Mouse (Mus musculus): ENCODE data around the gene Ccdc169. TPM values are rescaled to one million over a fixed set of nuclear protein-coding genes. Genes with fewer than 3 reads are reported as not detected.

Gene Ccdc169
- total RNA-seq (2021): under 1 TPM; 0.16 to 0.28 TPM
- long read RNA-seq, experiment 1: 0 reads
- long read RNA-seq, experiment 2: 0 reads

DNA sequence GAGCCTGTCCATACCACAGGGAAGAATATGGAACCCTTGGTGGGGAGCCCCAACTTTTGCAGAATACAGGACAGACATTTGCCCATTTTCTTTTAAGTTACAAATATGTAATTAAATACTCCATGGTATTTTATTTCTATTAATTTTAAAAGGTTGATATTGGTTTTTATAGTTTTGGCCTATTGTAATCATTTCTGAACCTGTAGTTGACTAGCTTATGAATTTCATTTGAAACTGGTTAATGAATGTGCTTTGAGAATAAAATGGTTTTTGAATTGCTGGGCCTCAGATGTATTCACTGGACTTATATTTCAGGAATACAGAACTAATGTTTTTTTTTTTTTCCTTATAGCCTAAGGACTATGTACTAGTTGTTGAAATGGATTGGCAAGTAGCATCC, at the start of gene Ccdc169:
Gene Ccdc169 (plus strand): TSS at position 301 of the 400 bp plus-strand sequence.
- Histone ChIP-seq H3K27ac (no peak within 1 kb of the TSS), H3K4me3 (no peak within 1 kb of the TSS)
- TF ChIP-seq CTCF (IDR thresholded peaks at IDR 0.05): no peak
- no peak for DNase-seq (ENCODE audit: extremely low spot score in 1 of 2, low spot score in 2 of 2)
- intact Hi-C loops (cut with DNase I): no loop called here

DNA sequence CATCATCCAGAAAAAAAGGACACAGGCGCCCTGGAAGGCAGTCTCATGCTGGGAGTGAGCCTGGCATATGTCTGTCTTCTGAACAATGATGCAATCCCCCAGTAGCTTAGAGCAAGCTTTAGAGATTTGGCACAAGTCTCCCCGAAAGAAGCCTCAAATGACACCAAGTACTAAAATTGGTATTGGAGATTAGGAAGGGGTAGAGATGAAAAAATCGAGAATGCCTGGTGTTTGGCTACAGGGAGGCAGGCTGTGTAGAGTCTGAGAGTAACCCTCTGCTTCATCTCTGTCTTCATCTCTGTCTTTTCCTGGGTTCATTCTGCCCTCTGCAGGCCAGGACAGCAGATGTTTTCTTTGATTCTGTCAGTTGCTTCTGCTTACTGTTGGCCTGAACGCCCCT, 49.8 kb upstream of the Ccdc169 start:
- DNase-seq (ENCODE audit: extremely low spot score in 1 of 2, low spot score in 2 of 2): no peak
- no peak overlapping the region for H3K27ac ChIP-seq
- intact Hi-C loops (cut with DNase I): no loop called here

DNA sequence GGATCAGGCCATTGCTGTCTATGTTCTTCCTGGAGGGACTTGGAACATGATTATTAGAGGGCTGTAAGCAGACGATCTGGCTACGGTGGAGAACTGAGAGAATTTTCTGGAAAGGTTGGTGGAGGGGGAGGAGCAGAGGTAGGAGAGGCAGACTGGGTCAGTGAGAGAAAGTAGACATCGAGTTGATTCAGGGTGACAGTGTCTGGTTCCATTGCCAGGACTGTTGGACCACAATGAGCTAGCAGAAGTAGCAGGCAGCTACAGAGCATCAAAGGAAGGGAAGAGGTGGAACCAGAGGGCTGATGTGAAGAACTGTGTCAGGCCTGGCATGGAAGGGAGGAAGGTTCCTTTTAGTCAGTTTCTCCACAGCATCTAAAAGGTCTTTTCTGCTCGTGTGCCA, 48.8 kb upstream of the Ccdc169 start:
- Histone ChIP-seq H3K27ac (no peak overlapping the region), H3K4me3 (no peak overlapping the region)
- intact Hi-C loops (cut with DNase I): no loop called here
- DNase-seq (ENCODE audit: extremely low spot score in 1 of 2, low spot score in 2 of 2): no peak
- TF ChIP-seq CTCF (IDR thresholded peaks at IDR 0.05): no peak

More for the DNA sequence above, 49.8 kb upstream of the Ccdc169 start:
- no peak overlapping the region for H3K4me3 ChIP-seq
- peak; percentile 52 for TF ChIP-seq CTCF (IDR thresholded peaks at IDR 0.05)

DNA sequence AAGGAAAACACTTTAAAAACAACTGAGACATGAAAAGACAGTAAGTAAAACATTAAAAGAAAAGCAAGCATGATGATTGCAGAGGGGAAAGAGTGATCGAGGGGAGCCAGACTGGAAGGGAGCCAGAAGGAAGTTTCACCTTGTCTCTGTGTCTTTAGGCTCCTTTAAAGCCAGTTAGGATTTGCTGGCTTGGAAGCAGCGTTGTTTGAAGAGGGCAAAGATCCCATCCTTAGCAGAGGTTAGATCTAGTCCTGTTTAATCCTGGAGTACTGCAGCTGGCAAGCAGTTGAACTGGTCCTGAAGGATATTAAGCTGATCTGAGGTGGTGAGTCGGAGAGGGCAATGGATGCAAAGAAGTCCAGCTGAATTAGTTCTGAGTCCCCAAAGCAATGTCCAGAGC, 48.3 kb upstream of the Ccdc169 start:
- intact Hi-C loops (cut with DNase I): no loop called here
- TF ChIP-seq CTCF (IDR thresholded peaks at IDR 0.05): no peak
- DNase-seq (ENCODE audit: extremely low spot score in 1 of 2, low spot score in 2 of 2): no peak
- H3K4me3 ChIP-seq: no peak overlapping the region
- H3K27ac ChIP-seq: no peak overlapping the region

DNA sequence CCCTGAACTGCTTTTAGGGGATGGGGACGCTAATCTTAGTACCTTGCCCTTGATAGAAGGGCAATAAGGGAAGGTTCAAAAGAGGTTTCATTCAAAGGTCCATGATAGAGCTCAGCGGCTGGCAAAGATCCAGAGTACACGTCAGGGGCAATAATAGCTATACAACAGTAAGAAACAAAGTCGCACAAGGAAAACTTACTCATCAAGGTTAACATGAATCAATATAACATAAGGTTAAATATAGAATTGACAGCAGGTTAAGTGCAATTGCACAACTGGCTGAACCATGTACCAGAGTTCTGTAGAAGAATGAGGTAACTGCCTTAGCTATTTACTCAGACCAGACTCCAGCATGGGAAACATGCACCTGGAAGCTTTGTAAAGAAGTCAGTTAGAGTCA, 47.8 kb upstream of the Ccdc169 start:
- intact Hi-C loops (cut with DNase I): no loop called here
- TF ChIP-seq CTCF (IDR thresholded peaks at IDR 0.05): no peak
- no peak for DNase-seq (ENCODE audit: extremely low spot score in 1 of 2, low spot score in 2 of 2)
- H3K4me3 ChIP-seq: no peak overlapping the region
- H3K27ac ChIP-seq: no peak overlapping the region

DNA sequence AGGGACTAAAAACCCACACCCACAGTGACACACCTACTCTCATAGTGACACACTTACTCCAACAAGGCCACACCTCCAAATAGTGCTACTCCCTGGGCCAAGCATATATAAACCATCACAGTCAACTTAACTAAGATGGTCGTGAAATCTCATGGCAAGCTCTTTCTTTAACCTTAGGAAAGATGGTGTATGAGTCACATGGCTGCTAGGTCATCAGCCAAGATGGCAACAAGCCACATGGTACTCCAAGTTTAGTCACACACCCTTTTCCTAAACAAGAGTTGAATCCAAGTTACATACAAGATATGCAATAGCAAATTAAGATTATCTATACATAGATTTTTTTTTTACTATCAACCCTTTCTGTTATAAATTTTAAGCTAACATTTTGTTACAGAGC, 44.0 kb upstream of the Ccdc169 start:
- no peak for DNase-seq (ENCODE audit: extremely low spot score in 1 of 2, low spot score in 2 of 2)
- intact Hi-C loops (cut with DNase I): no loop called here
- Histone ChIP-seq H3K4me3 (no peak overlapping the region), H3K27ac (no peak overlapping the region)
- no peak for TF ChIP-seq CTCF (IDR thresholded peaks at IDR 0.05)

DNA sequence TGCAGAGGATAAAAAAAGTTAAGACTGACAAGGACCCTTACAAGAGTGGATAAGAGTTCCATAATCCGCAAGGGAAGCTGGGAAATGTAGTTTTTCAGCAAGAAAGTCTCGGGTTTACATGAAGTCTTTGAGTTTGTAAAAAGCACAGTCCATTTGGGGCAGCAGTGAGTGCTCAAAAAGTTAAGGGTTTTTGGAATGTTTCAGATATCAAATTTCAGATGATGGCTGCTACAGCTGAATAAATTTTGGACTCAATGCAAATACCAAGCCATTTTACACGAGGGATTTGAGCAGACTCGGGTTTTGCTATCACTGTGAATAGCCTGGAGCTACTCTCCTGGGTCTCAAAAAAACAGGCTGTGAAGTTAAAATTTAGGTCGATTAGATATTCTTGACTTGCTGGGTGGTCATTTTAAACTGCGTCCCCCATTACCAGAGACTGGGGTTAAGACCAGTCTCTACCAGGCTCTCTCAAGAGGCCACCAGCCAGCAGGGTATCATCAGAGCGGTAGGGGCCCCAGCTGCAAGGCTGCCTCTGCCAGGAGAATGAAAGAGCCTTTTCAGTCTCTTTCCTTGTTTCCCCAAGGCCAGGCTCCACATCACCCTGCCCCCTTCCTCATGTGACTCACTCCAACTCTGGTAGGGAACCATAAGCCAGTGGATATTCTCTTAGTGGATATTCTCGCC, 41.0 kb upstream of the Ccdc169 start:
- intact Hi-C loops (cut with DNase I): no loop called here
- peak in 1 of 2 experiments; percentile 35 for DNase-seq (ENCODE audit: extremely low spot score in 1 of 2, low spot score in 2 of 2)
- H3K4me3 ChIP-seq: no peak overlapping the region
- no peak for TF ChIP-seq CTCF (IDR thresholded peaks at IDR 0.05)
- peak overlapping the region; percentile 41 for H3K27ac ChIP-seq

DNA sequence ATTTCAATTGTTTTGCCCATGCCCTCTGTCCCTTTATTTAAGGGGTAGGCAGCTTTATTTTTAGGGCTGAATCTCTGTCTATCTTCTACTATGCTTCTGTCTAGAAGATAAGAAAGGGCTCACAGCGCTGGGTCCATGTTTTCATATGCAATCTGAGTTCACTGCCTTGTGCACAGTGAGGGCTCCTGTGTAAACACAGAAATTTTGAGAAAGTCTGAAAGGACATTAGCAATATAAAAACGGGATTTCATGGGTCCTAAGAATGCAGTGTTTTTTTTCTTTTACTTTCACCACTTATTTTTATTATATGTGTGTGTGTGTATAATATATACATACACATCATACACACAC, 40.5 kb upstream of the Ccdc169 start:
- DNase-seq (ENCODE audit: extremely low spot score in 1 of 2, low spot score in 2 of 2): no peak
- no peak for TF ChIP-seq CTCF (IDR thresholded peaks at IDR 0.05)
- intact Hi-C loops (cut with DNase I): no loop called here
- Histone ChIP-seq H3K4me3 (no peak overlapping the region), H3K27ac (peak overlapping the region; percentile 41)

DNA sequence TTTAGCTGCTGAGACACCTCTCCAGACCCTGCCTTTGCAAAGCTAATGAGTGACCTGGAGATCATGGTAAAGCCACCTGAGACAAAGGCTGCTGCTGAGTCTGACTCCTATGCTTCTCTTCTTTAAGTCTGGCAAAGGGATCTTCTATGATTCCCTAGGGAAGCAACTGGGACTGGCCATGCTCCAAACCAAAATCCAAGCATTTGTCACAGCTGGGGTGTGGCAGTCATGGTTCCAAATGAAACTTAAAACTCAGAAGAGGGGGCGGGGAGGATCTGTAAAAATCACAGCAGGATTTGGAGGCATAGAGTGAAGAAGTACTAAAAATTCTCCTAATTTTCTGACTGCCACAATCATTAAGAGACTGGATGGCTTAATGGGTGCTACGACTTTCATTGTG, 40.0 kb upstream of the Ccdc169 start:
- Histone ChIP-seq H3K4me3 (no peak overlapping the region), H3K27ac (peak overlapping the region; percentile 41)
- TF ChIP-seq CTCF (IDR thresholded peaks at IDR 0.05): no peak
- intact Hi-C loops (cut with DNase I): no loop called here
- no peak for DNase-seq (ENCODE audit: extremely low spot score in 1 of 2, low spot score in 2 of 2)

DNA sequence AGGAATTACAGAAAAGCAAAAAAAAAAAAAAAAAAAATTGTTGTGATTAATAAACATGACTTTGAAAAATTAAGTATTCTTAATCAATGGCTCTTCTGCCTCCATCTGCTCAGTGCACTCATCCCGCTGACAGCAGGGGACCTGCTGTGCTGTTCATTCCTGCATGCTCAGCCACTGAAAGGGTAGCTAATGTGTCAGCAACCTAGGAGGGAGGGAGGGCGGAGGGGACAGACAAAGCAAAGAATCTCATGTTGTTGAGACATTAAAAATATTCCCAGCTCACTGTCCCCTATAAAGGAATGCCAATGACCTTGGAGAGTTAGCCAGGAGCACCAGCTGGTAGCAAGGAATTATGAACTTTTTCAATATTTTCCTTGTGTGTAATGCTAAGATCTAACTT, 39.1 kb upstream of the Ccdc169 start:
- intact Hi-C loops (cut with DNase I): no loop called here
- no peak overlapping the region; the same call in 1 of the 2 replicates for H3K27ac ChIP-seq
- no peak for TF ChIP-seq CTCF (IDR thresholded peaks at IDR 0.05)
- DNase-seq (ENCODE audit: extremely low spot score in 1 of 2, low spot score in 2 of 2): no peak
- H3K4me3 ChIP-seq: no peak overlapping the region

DNA sequence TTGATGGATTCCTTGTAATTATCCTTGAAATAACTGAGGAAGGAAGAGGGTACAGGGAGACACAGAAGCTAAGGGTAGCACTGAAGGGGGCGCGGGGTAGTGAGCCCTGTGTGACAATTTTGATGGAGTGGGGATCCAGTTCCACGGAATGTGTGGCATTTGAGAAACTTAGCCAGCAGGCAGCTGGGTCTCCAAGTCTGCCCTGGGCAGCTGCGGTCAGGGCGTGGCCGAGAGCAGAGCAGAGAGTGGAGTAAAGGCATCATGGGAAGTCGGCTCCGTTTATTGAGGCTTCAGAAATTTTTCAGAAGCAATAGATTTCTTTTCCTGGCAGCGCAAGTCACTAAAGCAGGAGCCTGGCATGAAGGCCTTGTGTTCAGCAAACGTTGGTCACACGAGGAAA, 38.1 kb upstream of the Ccdc169 start:
- intact Hi-C loops (cut with DNase I): no loop called here
- DNase-seq (ENCODE audit: extremely low spot score in 1 of 2, low spot score in 2 of 2): no peak
- no peak for TF ChIP-seq CTCF (IDR thresholded peaks at IDR 0.05)
- no peak overlapping the region for H3K4me3 ChIP-seq
- H3K27ac ChIP-seq: no peak overlapping the region; the same call in 1 of the 2 replicates

DNA sequence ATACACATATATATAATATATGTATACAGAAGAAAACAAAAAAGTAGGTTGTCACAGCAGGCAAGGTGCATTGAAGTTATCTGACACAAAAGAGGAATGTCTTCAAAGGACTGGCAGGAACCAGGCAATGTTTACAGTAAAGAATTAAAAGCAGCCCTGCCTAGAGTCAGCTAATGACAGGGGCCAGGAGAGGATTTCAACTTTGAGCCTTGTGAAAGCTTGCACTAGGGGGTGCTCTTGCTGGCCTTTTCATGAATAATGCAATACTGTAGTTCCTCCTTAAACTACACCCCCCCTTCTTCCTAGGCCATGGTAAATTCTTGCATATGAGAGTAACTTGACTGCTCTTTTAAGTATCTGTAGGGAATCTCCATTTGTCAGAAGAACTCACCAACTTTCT, 36.0 kb upstream of the Ccdc169 start:
- H3K4me3 ChIP-seq: no peak overlapping the region
- no peak overlapping the region for H3K27ac ChIP-seq
- no peak; the same call in 1 of the 2 replicates for TF ChIP-seq CTCF (IDR thresholded peaks at IDR 0.05)
- no peak for DNase-seq (ENCODE audit: extremely low spot score in 1 of 2, low spot score in 2 of 2)
- intact Hi-C loops (cut with DNase I): no loop called here

DNA sequence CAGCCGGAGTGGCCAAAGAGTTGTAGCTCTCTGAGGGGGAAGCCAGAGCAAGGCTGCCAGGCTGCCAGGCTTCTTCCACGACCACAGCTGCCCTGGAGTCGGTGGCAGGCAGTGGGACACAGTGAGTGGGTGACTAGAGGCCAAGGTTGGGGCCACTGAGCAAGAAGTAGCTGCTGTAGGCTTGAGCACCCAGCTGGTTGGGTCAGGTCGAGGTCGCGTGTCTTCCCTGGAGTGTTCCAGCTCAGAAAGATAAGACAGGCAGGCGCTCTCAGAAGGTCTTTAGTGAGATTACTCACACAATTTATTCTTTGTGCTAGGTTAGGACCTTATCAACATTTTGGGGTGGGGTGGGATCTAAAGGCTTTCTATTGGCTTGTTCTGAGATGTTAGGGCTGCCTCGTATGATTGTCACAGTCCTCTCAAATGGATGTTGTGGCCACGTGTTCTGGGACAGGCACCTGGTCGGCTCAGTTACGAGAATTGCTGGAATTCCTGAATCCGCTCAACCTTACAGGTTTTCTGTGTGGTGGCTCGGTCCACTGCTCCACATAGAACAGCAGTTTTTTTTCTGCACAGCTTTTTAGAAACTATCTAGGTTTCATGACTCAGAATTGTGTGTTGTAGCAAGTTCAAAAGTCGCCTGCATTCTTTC, 31.6 kb upstream of the Ccdc169 start:
- no peak for TF ChIP-seq CTCF (IDR thresholded peaks at IDR 0.05)
- intact Hi-C loops (cut with DNase I): no loop called here

More for the DNA sequence above, 31.6 kb upstream of the Ccdc169 start:
- no peak overlapping the region for H3K27ac ChIP-seq
- H3K4me3 ChIP-seq: no peak overlapping the region
- no peak for DNase-seq (ENCODE audit: extremely low spot score in 1 of 2, low spot score in 2 of 2)

Data from left cerebral cortex, adult 2 months (tissue).